Mouse (Mus musculus) B cell, adult (primary cell): Measurements from ENCODE around the gene Tbc1d22a. TPM values are rescaled to one million over a fixed set of nuclear protein-coding genes. Genes with fewer than 3 reads are reported as not detected.

Experiments used
- total RNA-seq: library from RNA; stranded (reverse); gene quantifications from 4 replicates; pipeline ENCODE4 v1.2.4, GENCODE M21; 2023; ENCODE audit not compliant: inconsistent age

The Tbc1d22a gene
- total RNA-seq: 30.8 to 38.1 TPM (median 33.4 TPM) in 4 replicates

DNA sequence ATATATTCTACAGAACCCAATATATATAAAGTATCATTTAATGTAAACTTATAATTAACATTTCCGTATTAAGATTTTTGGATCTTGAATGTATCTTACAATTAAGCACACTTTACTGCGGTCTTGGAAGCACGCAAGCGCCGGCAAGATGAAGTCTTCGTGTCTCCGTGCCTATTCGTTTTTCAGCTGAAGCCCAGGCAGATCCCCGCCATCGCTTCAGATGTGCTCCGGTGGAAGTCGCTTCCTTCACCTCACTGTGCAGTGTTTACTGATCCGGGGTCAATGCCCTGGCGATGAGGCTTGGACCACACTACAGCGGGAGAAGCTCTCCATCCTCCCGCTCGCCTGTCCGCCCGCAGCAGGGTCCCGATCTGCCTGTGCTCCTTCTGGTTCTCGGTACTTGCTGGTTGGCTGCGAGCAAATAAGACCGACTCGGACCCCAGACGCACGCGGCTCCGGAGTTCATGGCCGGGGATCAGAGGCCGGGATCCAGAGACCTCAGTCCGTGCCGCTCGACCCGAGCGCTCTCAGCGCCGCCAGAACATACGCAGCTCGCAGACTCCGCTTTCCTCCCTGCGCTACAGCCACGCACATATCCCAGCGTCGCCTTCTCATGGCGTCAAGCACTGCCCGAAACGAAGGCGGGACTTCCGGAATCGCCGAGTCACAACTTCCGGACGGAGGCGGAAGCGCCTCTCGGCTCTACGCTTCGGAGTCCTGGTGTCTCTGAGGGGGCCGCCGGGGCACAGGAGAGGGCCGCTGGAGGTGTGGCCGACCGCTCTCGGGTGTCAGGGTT is at the start of gene Tbc1d22a:
Gene Tbc1d22a (plus strand): TSS at position 707 of the 796 bp plus-strand sequence.

DNA sequence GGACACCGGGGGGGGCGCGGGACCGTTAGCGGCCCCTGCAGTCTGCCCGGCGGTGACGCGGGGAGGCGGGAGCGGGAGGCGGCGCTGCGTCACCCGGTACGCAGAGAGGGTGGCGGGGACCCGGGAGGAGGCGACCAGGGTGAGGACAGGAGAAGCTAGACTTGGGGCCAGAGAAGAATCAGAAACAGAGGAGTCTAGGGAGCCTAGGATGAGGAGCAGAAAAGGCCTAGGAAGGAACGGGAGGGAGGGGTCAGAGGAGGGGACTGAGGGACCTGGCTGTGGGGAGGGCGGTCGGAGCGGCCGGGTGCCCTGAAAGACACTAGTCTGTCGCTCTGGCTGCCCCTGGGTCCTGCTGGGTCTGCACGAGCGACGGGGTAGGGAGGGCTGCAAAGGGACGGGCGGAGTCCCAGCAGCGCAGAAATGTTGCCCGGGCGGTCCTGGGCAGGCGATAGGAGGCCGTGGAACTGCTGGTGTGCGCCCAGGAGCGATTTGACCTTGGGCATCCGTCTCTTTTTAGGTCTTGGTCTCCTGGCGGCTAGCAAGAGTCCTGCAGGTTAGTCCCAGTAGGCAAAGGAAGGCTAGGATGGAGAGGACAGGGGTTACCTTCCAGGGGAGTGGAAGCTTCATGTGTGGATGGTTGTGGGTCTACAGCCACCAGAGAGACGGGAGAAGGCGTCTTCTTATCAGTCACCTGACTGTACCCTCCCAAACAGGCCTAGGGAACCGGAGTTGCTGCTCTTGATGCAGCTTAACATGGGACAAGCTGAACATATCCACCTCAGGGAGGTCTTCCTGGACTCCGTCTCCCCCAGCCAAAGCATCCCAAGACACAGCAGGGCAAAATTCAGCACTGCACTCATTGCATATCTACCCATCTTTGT is 28.3 kb upstream of the Tbc1d22a start, which contains the start of gene Cerk:
Gene Cerk (minus strand): TSS at position 453 of the 881 bp plus-strand sequence.

Other genes with a start within 250 kb of the Tbc1d22a start
- gene Celsr1, start 180.7 kb upstream of the Tbc1d22a start, total RNA-seq: 0.42 to 1.8 TPM (median 0.51 TPM) in 4 replicates
- gene Gramd4, start 156.8 kb upstream of the Tbc1d22a start, total RNA-seq: 45.9 to 62.6 TPM (median 56.1 TPM) in 4 replicates
- 120 to 133 TPM (median 124 TPM) in 4 replicates for gene Cerk, start 28.3 kb upstream of the Tbc1d22a start, total RNA-seq